Mouse (Mus musculus): ENCODE measurements around the gene Terf2. TPM values are rescaled to one million over a fixed set of nuclear protein-coding genes. Genes with fewer than 3 reads are reported as not detected.

Gene Terf2
- total RNA-seq (2021), result 10 to 100 TPM; 38.2 to 39.6 TPM

GRCm38 (mm10) chr8:107096366-107097036 is at the start of gene Terf2:
TSS of gene Terf2 (minus strand) at chr8:107096547.
- intact Hi-C loops (cut with DNase I), result no loop called here

DNA sequence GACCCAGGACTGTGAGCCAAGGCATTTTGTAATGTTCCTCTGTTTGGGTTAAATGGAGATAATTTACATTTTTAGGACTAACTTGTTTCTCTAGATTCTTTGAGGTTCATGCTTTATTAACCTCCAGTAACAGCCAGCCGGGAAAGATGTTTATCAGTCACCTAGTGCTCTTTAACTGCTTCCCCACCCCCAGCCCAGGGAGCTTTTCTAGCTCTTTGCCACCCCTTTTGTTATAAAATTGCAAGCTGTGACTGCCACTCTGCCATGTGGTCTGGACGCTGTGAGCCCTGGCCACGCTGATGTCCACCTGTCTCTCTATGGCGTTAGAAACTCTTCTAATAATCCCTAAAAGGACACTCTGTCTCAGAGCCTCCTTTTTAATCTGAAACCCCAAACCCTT is 47.2 kb upstream of the Terf2 start:
- DNase-seq (ENCODE audit: extremely low spot score in 1 of 2, low spot score in 2 of 2), result no peak
- intact Hi-C loops (cut with DNase I), result no loop called here

More at GRCm38 (mm10) chr8:107096366-107097036, at the start of gene Terf2:
- peak; percentile 93 to 98 for DNase-seq (ENCODE audit: extremely low spot score in 1 of 2, low spot score in 2 of 2)

GRCm38 (mm10) chr8:107142539-107142938 is 46.2 kb upstream of the Terf2 start:
- DNase-seq (ENCODE audit: extremely low spot score in 1 of 2, low spot score in 2 of 2), result no peak
- intact Hi-C loops (cut with DNase I), result no loop called here

DNA sequence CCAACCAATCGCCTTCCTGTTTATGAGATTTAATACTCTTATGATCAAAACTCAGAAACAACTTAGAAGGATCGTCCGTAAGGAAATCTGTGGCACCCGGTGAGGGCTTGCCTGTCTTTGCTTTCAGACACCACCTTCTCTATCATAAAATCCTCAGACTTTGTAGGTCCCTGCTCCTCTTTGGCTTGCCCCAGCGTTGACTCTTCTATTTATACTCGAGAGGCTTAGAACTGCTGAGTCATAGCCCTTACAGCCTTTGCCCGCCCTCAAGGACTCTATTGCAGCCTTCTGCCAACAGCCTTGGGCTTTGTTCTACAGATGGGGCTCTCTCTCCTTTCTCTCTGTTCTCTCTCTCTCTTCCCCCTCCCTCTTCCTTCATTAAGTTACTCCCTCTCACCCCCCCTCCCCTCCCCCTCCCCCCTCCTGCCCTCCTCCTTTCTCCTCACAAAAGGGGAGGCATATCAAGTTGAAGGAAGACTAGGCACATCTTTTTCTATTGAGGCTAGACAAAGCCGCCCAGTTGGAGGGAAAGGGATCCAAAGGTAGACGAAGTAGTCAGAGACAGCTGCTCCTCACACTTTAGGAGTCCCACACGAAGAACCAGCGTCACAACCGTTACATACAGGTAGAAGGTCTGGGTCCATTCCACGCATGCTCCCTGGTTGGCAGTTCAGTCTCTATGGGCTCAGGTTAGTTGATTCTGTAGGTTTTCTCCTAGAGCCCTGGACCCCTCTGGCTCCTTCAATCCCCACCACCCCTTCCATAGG is 43.5 kb upstream of the Terf2 start:
- intact Hi-C loops (cut with DNase I), result no loop called here
- no peak for DNase-seq (ENCODE audit: extremely low spot score in 1 of 2, low spot score in 2 of 2)

DNA sequence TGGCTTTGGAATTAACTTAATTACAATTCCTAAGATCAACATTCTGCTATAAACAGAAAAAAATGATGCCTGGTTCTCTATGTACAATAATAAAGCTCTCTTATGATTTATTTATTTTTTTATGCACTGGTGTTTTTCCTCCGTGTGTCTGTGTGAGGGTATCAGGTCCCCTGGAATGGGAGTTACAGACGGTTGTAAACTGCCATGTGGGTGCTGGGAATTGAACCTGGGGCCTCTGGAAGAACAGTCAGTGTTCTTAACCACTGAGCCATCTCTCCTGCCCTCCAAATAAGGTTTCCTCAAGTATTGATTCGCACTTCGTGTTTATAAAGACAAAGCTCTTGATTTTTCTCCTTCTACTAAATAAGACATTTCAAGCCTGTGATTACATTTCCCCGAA is 42.0 kb upstream of the Terf2 start:
- intact Hi-C loops (cut with DNase I), result no loop called here
- DNase-seq (ENCODE audit: extremely low spot score in 1 of 2, low spot score in 2 of 2), result no peak

DNA sequence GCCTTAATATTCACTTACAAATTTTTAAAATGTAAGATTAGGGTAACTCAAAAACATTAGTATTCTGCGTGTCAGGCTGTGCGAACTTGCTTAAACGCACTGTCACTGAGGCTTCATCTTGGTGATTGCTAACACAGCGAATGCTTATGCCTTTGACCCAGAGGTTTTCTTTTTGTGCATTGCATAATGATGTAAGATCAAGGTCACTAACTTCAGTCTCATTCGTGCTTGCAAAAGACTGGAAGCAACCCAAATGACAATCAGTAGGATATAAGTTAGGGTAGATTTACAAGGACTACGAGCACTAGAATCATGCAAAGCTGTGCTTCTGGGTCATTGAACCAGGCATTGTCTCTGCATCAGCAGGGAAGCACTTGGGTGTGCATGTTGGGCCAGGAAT is 41.2 kb upstream of the Terf2 start:
- intact Hi-C loops (cut with DNase I), result no loop called here
- no peak for DNase-seq (ENCODE audit: extremely low spot score in 1 of 2, low spot score in 2 of 2)

DNA sequence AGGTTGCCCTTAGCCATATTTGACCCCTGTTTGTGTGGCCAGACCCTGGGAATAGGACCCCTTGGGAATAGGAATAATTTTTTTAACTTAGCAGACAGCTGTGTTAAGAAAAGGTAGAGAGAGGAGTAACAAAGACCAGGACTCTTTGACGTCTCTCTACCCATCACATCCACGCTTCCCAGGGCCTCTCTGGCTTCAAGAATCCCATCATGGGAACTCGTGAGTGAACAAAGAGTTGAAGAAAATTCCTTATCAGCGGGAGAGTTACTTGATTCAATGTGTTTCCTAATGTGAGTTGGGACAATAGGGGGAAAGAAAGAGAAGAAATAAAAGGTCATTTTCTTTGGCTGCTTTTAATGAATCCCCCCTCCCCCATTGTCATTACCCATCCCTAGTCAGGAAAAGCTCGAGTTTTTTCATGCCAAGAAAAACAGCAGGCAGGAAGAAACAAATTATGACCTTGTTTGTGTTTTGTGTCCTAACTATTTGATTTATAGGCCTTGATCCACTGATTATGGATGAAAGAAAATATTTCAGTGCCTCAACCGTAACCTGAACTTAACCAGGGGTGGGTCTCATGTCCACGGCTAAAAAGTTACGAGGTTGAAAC is 39.8 kb upstream of the Terf2 start:
- DNase-seq (ENCODE audit: extremely low spot score in 1 of 2, low spot score in 2 of 2), result no peak
- intact Hi-C loops (cut with DNase I), result no loop called here

DNA sequence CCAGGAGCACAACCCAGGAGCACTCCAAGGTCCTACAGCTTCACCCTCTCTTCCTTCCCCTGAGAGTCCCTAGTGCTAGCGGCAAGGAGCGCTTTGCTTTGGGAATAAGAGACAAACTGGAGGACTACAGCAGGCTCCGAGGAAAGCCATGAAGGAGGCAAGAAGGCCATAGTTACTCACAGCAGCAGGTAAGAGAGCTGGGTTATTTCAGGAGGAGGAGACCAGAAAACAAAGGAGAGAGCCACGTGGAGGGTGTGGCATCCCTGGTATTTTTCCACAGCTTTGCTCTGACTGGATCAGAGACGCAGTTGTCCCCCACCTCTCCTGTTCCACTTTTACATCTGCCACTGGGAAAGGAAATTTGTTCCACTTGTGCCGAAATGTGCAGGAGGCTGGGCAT is 37.5 kb upstream of the Terf2 start:
- intact Hi-C loops (cut with DNase I), result no loop called here
- DNase-seq (ENCODE audit: extremely low spot score in 1 of 2, low spot score in 2 of 2), result no peak

GRCm38 (mm10) chr8:107132581-107133491 is 36.5 kb upstream of the Terf2 start:
- intact Hi-C loops (cut with DNase I), result no loop called here
- DNase-seq (ENCODE audit: extremely low spot score in 1 of 2, low spot score in 2 of 2), result no peak

DNA sequence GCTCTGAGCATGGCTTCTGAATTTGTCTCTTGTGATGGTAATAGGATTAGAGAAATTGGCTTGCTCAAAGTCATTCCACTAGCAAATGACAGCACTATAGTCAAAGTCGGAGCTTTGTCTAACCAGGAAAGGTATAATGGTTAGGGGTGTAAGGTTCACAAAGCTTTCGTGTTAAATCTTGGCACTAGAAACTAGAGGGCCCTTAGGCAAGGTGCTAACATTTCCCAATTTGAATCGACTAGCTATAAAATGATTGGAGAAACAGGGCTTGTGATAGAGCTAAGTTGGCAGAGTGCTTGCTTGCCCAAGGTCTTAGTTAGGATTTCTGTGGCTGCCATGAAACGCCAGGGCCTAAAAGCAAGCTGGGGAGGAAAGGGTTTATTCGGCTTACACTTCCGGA is 33.7 kb upstream of the Terf2 start:
- intact Hi-C loops (cut with DNase I), result no loop called here
- DNase-seq (ENCODE audit: extremely low spot score in 1 of 2, low spot score in 2 of 2), result no peak

DNA sequence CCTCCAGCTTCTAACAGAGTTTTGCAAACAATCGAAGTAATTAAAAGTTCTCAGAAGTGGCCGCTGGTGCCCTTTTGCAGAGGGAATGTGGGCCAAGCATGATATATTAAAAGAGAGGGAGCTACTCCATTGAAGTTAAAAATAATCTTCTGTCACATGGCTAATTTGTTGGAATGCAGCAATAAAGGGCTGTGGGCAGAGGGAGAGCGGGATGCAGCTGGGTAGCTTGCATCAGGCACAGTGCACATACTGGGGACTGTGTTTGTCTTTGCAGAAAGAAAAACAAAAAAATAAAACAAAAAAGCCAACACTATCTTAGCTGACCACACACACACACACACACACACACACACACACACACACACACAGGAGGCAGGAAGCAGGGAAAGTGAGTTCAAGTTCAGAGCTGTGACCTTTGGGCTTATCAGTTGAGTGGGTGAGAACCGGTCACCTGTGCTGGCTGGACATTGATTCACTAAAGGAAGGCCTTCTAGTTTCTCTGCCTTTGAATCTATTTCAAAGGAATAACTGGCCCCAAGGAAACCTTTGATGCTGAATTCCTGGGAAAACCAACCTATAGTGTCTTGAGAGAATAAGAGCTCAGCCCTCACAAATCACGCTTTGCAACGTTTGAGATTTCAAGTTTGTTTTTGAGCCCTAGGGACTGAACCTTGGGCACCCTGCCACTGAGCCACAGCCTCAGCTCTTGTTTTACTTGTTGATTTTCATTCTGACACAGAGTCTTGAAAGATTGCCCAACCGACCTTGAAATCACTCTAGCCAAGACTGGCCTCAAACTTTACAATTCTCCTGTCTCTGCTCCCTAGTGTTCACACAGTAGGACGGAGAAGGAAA is 33.1 kb upstream of the Terf2 start:
- intact Hi-C loops (cut with DNase I), result no loop called here

DNA sequence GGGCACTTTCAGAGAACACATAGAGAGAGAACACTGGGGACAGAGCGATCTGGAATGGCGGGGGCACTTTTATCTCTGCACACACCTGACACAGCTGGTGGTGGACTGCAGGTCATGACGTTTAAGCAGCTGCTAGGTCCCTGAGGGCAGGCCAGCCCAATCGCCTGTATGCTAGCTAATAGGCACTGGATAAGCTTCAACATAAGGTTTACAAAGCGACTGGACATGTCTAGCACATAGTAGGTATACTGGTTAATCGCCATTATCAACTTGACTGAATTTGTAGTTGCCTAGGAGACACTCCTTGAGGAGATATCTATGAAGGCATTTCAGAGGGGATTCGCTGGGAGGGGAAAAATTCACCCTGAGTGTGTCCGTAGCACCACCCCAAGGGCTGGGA is 28.0 kb upstream of the Terf2 start:
- intact Hi-C loops (cut with DNase I), result no loop called here

More for the DNA sequence above, 33.1 kb upstream of the Terf2 start:
- peak in 1 of 2 experiments; percentile 74 for DNase-seq (ENCODE audit: extremely low spot score in 1 of 2, low spot score in 2 of 2)

DNA sequence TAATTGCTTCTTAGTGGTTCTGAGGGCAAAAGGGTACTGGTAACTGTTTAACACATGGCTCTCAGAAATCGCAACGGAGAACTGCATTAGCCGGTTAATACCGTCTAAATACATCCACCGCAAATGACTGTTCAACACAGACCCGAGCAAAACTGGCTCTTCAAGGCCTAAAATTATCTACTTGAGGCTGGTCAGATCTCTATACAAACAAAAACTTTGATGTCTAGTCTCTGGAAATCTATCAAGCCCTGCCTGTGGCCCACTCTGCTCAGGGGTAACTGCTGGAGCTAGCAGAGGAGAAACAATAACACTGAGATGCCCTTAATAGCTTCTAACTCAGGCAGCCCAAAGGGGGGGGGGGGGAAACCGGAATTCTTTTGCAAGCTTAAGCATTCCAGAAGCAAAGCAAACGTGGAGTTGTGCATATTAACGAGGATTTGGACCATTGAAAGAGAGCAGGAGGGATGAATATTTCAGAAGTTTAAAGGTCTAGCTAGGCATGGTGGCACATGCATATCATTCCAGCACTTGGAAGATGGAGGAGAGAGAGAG is 26.8 kb upstream of the Terf2 start:
- DNase-seq (ENCODE audit: extremely low spot score in 1 of 2, low spot score in 2 of 2), result no peak
- intact Hi-C loops (cut with DNase I), result no loop called here

More for the DNA sequence above, 28.0 kb upstream of the Terf2 start:
- no peak for DNase-seq (ENCODE audit: extremely low spot score in 1 of 2, low spot score in 2 of 2)

GRCm38 (mm10) chr8:107121681-107122291 is 25.4 kb upstream of the Terf2 start:
- DNase-seq (ENCODE audit: extremely low spot score in 1 of 2, low spot score in 2 of 2), result no peak
- intact Hi-C loops (cut with DNase I), result no loop called here

DNA sequence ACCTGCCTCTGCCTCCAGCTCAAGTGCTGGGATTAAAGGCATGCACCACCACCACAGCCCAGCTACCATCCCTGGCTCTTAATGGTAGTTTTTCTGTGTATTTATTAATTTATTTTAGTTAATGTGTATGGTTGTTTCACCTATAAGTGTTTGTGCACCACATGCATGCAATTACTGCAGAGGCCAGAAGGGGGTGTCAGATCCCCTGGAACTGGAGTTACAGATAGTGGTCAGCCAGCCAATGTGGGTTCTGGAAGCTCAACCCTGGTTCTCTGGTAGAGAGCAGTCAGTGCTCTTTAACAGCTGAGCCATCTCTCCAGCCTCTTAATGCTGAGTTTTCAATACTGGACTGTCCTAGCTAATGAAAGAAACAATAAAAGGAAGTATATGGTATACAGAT is 24.5 kb upstream of the Terf2 start:
- no peak for DNase-seq (ENCODE audit: extremely low spot score in 1 of 2, low spot score in 2 of 2)
- intact Hi-C loops (cut with DNase I), result no loop called here

DNA sequence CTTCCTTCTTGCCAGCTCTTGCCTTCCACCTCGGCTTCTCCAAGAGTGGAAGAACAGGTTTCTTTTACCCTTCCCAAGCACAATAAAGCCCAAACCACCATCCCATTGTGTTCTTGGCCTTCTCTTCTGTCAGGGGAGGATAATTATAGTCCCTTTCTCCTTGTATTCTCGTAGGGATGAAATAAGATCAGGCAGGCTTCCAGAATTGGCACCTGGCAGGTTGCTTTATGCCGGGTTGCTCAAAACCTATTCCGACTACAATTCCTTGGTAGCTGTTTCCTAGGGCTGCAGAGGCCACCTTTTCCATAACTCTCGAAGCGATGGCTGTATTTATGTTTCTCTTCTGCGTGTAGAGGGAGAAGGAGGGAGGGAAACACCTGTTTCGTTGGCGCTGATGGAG is 23.1 kb upstream of the Terf2 start:
- no peak for DNase-seq (ENCODE audit: extremely low spot score in 1 of 2, low spot score in 2 of 2)
- intact Hi-C loops (cut with DNase I), result loop anchor here (10.0 kb wide), 1 partner anchor 85 kb away; no protein-coding TSS in a partner anchor

DNA sequence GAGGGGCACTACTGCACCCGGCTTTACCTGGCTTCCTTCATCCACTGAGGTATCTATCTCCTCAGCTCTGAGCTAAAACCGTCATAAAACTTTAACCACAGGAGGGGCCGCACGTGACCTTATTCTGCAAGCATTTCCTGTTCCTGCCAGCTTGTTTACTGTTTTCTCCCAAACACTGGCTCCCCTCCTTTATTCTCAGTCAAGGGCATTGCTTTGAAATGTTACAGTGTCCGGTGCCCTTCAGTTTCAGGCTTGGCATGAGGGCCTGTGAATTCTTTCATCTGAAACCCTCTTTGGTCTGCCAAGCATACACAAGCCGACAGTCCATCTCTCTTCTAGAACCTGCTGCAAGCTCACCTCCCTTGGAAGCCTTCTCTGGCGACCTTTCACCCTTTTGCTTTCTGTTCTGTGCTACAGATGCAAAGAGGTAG is 22.5 kb upstream of the Terf2 start:
- DNase-seq (ENCODE audit: extremely low spot score in 1 of 2, low spot score in 2 of 2), result no peak
- intact Hi-C loops (cut with DNase I), result loop anchor here (10.0 kb wide), 1 partner anchor 86 kb away; no protein-coding TSS in a partner anchor
